Mouse (Mus musculus) stomach, embryonic 16.5 days (tissue): Measurements from ENCODE around the gene Tbc1d10c. TPM values are rescaled to one million over a fixed set of nuclear protein-coding genes. Genes with fewer than 3 reads are reported as not detected.

Source experiments
- ATAC-seq: fragments of 200-750 bp; cut with Nextera tagmentation; 2 replicates; pipeline ENCODE4 v1.8.0; 2017; ENCODE audit warnings: moderate number of reproducible peaks, moderate TSS enrichment; ENCODE audit not compliant: insufficient read depth, low FRiP score
- H3K27ac ChIP-seq: fragments of 300-500 bp; sonication (generic); 2 replicates; pipeline ENCODE4 v1.5.1; 2014; ENCODE audit warnings: low read length
- H3K27me3 ChIP-seq: fragments of 300-500 bp; sonication (generic); 2 replicates; pipeline ENCODE4 v1.6.1; 2014; ENCODE audit warnings: low read length, control low read depth, mixed read lengths; ENCODE audit not compliant: control insufficient read depth, insufficient read depth
- H3K36me3 ChIP-seq: fragments of 300-500 bp; sonication (generic); 2 replicates; pipeline ENCODE4 v1.6.1; 2014; ENCODE audit warnings: low read length; ENCODE audit not compliant: control insufficient read depth, insufficient read depth
- H3K4me1 ChIP-seq: fragments of 300-500 bp; sonication (generic); 2 replicates; pipeline ENCODE4 v1.6.1; 2014; ENCODE audit warnings: low read length, control low read depth, mixed read lengths; ENCODE audit not compliant: control insufficient read depth, insufficient read depth
- H3K4me2 ChIP-seq: fragments of 300-500 bp; sonication (generic); 2 replicates; pipeline ENCODE4 v1.6.1; 2014; ENCODE audit warnings: low read depth, low read length, mixed read lengths
- H3K4me3 ChIP-seq: fragments of 300-500 bp; sonication (generic); replicated peaks from 2 replicates; pipeline ENCODE4 v1.5.1; 2014; ENCODE audit warnings: mild to moderate bottlenecking, low read length
- H3K9ac ChIP-seq: fragments of 300-500 bp; sonication (generic); 2 replicates; pipeline ENCODE4 v1.6.1; 2014; ENCODE audit warnings: low read length
- H3K9me3 ChIP-seq: fragments of 300-500 bp; sonication (generic); replicated peaks from 2 replicates; pipeline ENCODE4 v1.6.1; 2016; ENCODE audit warnings: low read length, control low read depth; ENCODE audit not compliant: control insufficient read depth
- WGBS: fragments of 180-500 bp; shearing (Covaris S2); extraction: QIAGEN DNeasy Blood & Tissue Kit; methylation state at CpG from one replicate; pipeline ENCODE4 v1.1.7; 2014; 5-methylcytosine and 5-hydroxymethylcytosine counted together
- polyA plus RNA-seq: library from polyadenylated mRNA; unstranded; fragments of >200 nt; fragmentation: Nextera tagmentation; extraction: Ambion mirVana; gene quantifications from 2 replicates; pipeline ENCODE4 v1.2.1, GENCODE M21; 2015

Tbc1d10c gene
- polyA plus RNA-seq, 1 experiment from 2014 or later, result 3.6 TPM

- Histone ChIP-seq H3K27ac (no peak overlapping the region), H3K4me1 (peaks cover 24% of the 10 kb centered on the region), H3K36me3 (peaks cover 24% of the 10 kb centered on the region; the same call in 1 of the 2 replicates), H3K9me3 (no peaks in the 10 kb centered on the region), H3K4me2 (no peak overlapping the region), H3K4me3 (no peak overlapping the region), H3K9ac (no peak overlapping the region), H3K27me3 (no peaks in the 10 kb centered on the region)
- 27% methylated on average over 5 of the region's 5 CpGs for WGBS
- no peak for ATAC-seq
Observed at GRCm38 (mm10) chr19:4196548-4196947, 5.5 kb upstream of the Tbc1d10c start.

GRCm38 (mm10) chr19:4196048-4196447 is 5.0 kb upstream of the Tbc1d10c start:
- H3K9ac ChIP-seq, result no peak overlapping the region; the same call in 1 of the 2 replicates
- no peaks in the 10 kb centered on the region for H3K9me3 ChIP-seq
- H3K4me3 ChIP-seq, result no peak overlapping the region
- no peaks in the 10 kb centered on the region for H3K27me3 ChIP-seq
- H3K36me3 ChIP-seq, result peaks cover 24% of the 10 kb centered on the region; the same call in 1 of the 2 replicates
- H3K4me1 ChIP-seq, result peaks cover 24% of the 10 kb centered on the region
- no peak for ATAC-seq
- no peak overlapping the region for H3K4me2 ChIP-seq
- 52% methylated on average over 2 of the region's 2 CpGs for WGBS
- no peak overlapping the region for H3K27ac ChIP-seq

GRCm38 (mm10) chr19:4194776-4195650 is 3.9 kb upstream of the Tbc1d10c start:
- peaks cover 24% of the 10 kb centered on the region; the same call in 1 of the 2 replicates for H3K36me3 ChIP-seq
- WGBS, result 79% methylated on average over 12 of the region's 12 CpGs
- H3K9me3 ChIP-seq, result no peaks in the 10 kb centered on the region
- peaks cover 20% of the 10 kb centered on the region for H3K4me1 ChIP-seq
- no peak overlapping the region for H3K9ac ChIP-seq
- no peak overlapping the region for H3K27ac ChIP-seq
- H3K4me3 ChIP-seq, result no peak overlapping the region
- no peaks in the 10 kb centered on the region for H3K27me3 ChIP-seq
- no peak overlapping the region for H3K4me2 ChIP-seq
- no peak for ATAC-seq

GRCm38 (mm10) chr19:4194021-4194724 is 3.1 kb upstream of the Tbc1d10c start:
- Histone ChIP-seq H3K4me2 (no peak overlapping the region), H3K4me1 (peaks cover 19% of the 10 kb centered on the region), H3K4me3 (no peak overlapping the region), H3K9me3 (no peaks in the 10 kb centered on the region), H3K27me3 (no peaks in the 10 kb centered on the region), H3K36me3 (peaks cover 24% of the 10 kb centered on the region; the same call in 1 of the 2 replicates), H3K27ac (no peak overlapping the region), H3K9ac (no peak overlapping the region)
- WGBS, result 86% methylated on average over 8 of the region's 8 CpGs
- no peak for ATAC-seq

GRCm38 (mm10) chr19:4193129-4193528 is 2.0 kb upstream of the Tbc1d10c start:
- Histone ChIP-seq H3K27me3 (no peaks in the 10 kb centered on the region), H3K9me3 (no peaks in the 10 kb centered on the region), H3K4me3 (peak overlapping the region; percentile 93), H3K36me3 (peaks cover 24% of the 10 kb centered on the region; the same call in 1 of the 2 replicates), H3K9ac (peak overlapping the region; percentile 99), H3K4me2 (peak overlapping the region; percentile 97), H3K27ac (peak overlapping the region; percentile 96; the same call in 1 of the 2 replicates), H3K4me1 (peaks cover 19% of the 10 kb centered on the region)
- 48% methylated on average over 6 of the region's 6 CpGs for WGBS
- ATAC-seq, result no peak

GRCm38 (mm10) chr19:4192251-4192985 is 1.3 kb upstream of the Tbc1d10c start:
- ATAC-seq, result peak; percentile 48
- under 1% methylated on average over 50 of the region's 52 CpGs for WGBS

GRCm38 (mm10) chr19:4191528-4192250 is 605 bp upstream of the Tbc1d10c start, which contains the start of gene Ppp1ca:
Ppp1ca (plus strand) TSS chr19:4192065.
- H3K4me2 ChIP-seq, result peak within 1 kb of the TSS; percentile 97
- H3K4me3 ChIP-seq, result peak within 1 kb of the TSS; percentile 93
- H3K27ac ChIP-seq, result peak within 1 kb of the TSS; percentile 96
- peaks cover 19% of the 10 kb centered on the region for H3K4me1 ChIP-seq
- H3K27me3 ChIP-seq, result no peaks in the 10 kb centered on the region
- ATAC-seq, result peak; percentile 95
- H3K36me3 ChIP-seq, result peaks cover 24% of the 10 kb centered on the region; the same call in 1 of the 2 replicates
- H3K9me3 ChIP-seq, result no peaks in the 10 kb centered on the region
- peak within 1 kb of the TSS; percentile 99 for H3K9ac ChIP-seq
- 3% methylated on average over 43 of the region's 47 CpGs for WGBS

More at GRCm38 (mm10) chr19:4192251-4192985, 1.3 kb upstream of the Tbc1d10c start:
- Histone ChIP-seq H3K36me3 (peaks cover 24% of the 10 kb centered on the region; the same call in 1 of the 2 replicates), H3K4me3 (peak overlapping the region; percentile 93), H3K4me1 (peaks cover 19% of the 10 kb centered on the region), H3K4me2 (peak overlapping the region; percentile 97), H3K27ac (peak overlapping the region; percentile 96), H3K9ac (peak overlapping the region; percentile 99), H3K27me3 (no peaks in the 10 kb centered on the region), H3K9me3 (no peaks in the 10 kb centered on the region)

GRCm38 (mm10) chr19:4189051-4189620 is 1.9 kb downstream of the Tbc1d10c start:
- WGBS, result 90% methylated on average over 12 of the region's 12 CpGs
- no peak for ATAC-seq
- H3K9me3 ChIP-seq, result no peaks in the 10 kb centered on the region
- H3K27me3 ChIP-seq, result no peaks in the 10 kb centered on the region
- H3K4me3 ChIP-seq, result no peak overlapping the region
- peaks cover 19% of the 10 kb centered on the region for H3K4me1 ChIP-seq
- no peak overlapping the region for H3K9ac ChIP-seq
- H3K27ac ChIP-seq, result no peak overlapping the region
- peaks cover 11% of the 10 kb centered on the region; the same call in 1 of the 2 replicates for H3K36me3 ChIP-seq
- no peak overlapping the region for H3K4me2 ChIP-seq
